Comparison of ENCODE assay signal across 10 mouse cellular contexts in genomic region chr5:104039154-104039932, GRCm38 (mm10). TPM values are rescaled to one million over a fixed set of nuclear protein-coding genes. Genes with fewer than 3 reads are reported as not detected.
DNase-seq lines count a peak whose midpoint lies in the region; ATAC-seq lines count a peak whose summit lies in the region.
"Had no signal": no experiment of that assay in that cellular context is flagged by ENCODE, and none has a peak within 500 bp of the region (broad histone marks: within the 10 kb centered on the region; RNA-seq: fewer than 3 reads in every experiment).

No protein-coding gene starts in this region.

- H3K9ac ChIP-seq in neural tube, embryonic 11.5 days (ENCODE audit: low read length), result no peak overlapping the region
- H3K9ac ChIP-seq in midbrain, embryonic 14.5 days (replicated peaks; ENCODE audit: low read length), result no peak overlapping the region

- DNase-seq in cerebellum, adult 18-20 months, result peak; percentile 40 to 44
- DNase-seq in neural tube, embryonic 11.5 days (ENCODE audit: low spot score), result peak; percentile 55
- no peak for DNase-seq in neural tube, embryonic 10.5 days (ENCODE audit: extremely low spot score, low spot score)
- DNase-seq in frontal cortex, postnatal 25 days (ENCODE audit: low spot score in 2 of 2), result peak; percentile 43 to 54
- peak; percentile 67 for DNase-seq in kidney, postnatal 14 days
- DNase-seq in midbrain, embryonic 14.5 days, result peak; percentile 62
- DNase-seq in spleen, postnatal 14 days (ENCODE audit: low spot score in 2 of 2), result no peak

- H3K27ac ChIP-seq in neural tube, embryonic 11.5 days (ENCODE audit: low read depth, low read length), result no peak overlapping the region
- no peak overlapping the region for H3K27ac ChIP-seq in midbrain, embryonic 14.5 days (replicated peaks; ENCODE audit: low read depth, low read length)

- ATAC-seq in cerebellum, adult (ENCODE audit: insufficient number of reproducible peaks, low FRiP score, low TSS enrichment), result no peak
- ATAC-seq in neural tube, embryonic 11.5 days (ENCODE audit: insufficient read depth, low FRiP score, low TSS enrichment), result no peak; the same call in 1 of the 2 replicates
- no peak for ATAC-seq in midbrain, embryonic 14.5 days (ENCODE audit: low FRiP score, low TSS enrichment)

- no peaks in the 10 kb centered on the region for H3K9me3 ChIP-seq in neural tube, embryonic 11.5 days (ENCODE audit: control insufficient read depth, low read length)
- no peaks in the 10 kb centered on the region for H3K9me3 ChIP-seq in midbrain, embryonic 14.5 days (ENCODE audit: control insufficient read depth, low read length)

- H3K27me3 ChIP-seq in neural tube, embryonic 11.5 days (ENCODE audit: control insufficient read depth, insufficient read depth, low read length), result no peaks in the 10 kb centered on the region
- H3K27me3 ChIP-seq in midbrain, embryonic 14.5 days (ENCODE audit: control insufficient read depth, insufficient read depth, low read length), result no peaks in the 10 kb centered on the region

- H3K4me2 ChIP-seq in neural tube, embryonic 11.5 days (ENCODE audit: low read depth), result no peak overlapping the region
- no peak overlapping the region for H3K4me2 ChIP-seq in midbrain, embryonic 14.5 days (ENCODE audit: low read length)

- no peaks in the 10 kb centered on the region for H3K4me1 ChIP-seq in neural tube, embryonic 11.5 days (ENCODE audit: control insufficient read depth, insufficient read depth, low read length)
- H3K4me1 ChIP-seq in midbrain, embryonic 14.5 days (ENCODE audit: control insufficient read depth, insufficient read depth, low read length), result no peaks in the 10 kb centered on the region

- H3K36me3 ChIP-seq in neural tube, embryonic 11.5 days (ENCODE audit: control insufficient read depth, insufficient read depth, low read length), result no peaks in the 10 kb centered on the region
- H3K36me3 ChIP-seq in midbrain, embryonic 14.5 days (ENCODE audit: control insufficient read depth, insufficient read depth, low read length), result no peaks in the 10 kb centered on the region

- 71% methylated on average over 6 of the region's 6 CpGs for WGBS in neural tube, embryonic 11.5 days
- 70% methylated on average over 6 of the region's 6 CpGs for WGBS in midbrain, embryonic 14.5 days

- H3K4me3 ChIP-seq in neural tube, embryonic 11.5 days (ENCODE audit: low read depth, low read length), result no peak overlapping the region
- no peak overlapping the region for H3K4me3 ChIP-seq in midbrain, embryonic 14.5 days (replicated peaks; ENCODE audit: low read depth, low read length)

RNA-seq across cellular contexts. Expression of gene Nudt9, which starts 6.8 kb away (rescaled TPM):
- 76.3 and 78.2 TPM in 2 replicates for polyA plus RNA-seq in neural tube, embryonic 11.5 days (2014; fragmentation: Nextera tagmentation; extraction: Ambion mirVana)
- polyA plus RNA-seq in midbrain, embryonic 14.5 days (2014; fragmentation: Nextera tagmentation; extraction: Ambion mirVana), result 56.0 and 56.1 TPM in 2 replicates

RNA-seq across cellular contexts. Expression of gene Hsd17b11, which starts 17.6 kb away (rescaled TPM):
- 0.99 and 1.5 TPM in 2 replicates for polyA plus RNA-seq in neural tube, embryonic 11.5 days (2014; fragmentation: Nextera tagmentation; extraction: Ambion mirVana)
- 1.7 and 1.8 TPM in 2 replicates for polyA plus RNA-seq in midbrain, embryonic 14.5 days (2014; fragmentation: Nextera tagmentation; extraction: Ambion mirVana)

RNA-seq across cellular contexts. Expression of gene Gm17660, which starts 38.1 kb away (rescaled TPM):
- polyA plus RNA-seq in neural tube, embryonic 11.5 days (2014; fragmentation: Nextera tagmentation; extraction: Ambion mirVana), result not detected in 2 replicates
- polyA plus RNA-seq in midbrain, embryonic 14.5 days (2014; fragmentation: Nextera tagmentation; extraction: Ambion mirVana), result not detected in 2 replicates
- polyA plus RNA-seq: C2C12; gonadal fat pad, adult 2 months had no signal

Comparison
In these comparisons a context has a peak if more than half of its experiments do, and no peak if none do; other contexts are left out.
1. DNase-seq: peak in cerebellum, adult 18-20 months (2 of 2), neural tube, embryonic 11.5 days (single experiment), frontal cortex, postnatal 25 days (2 of 2), kidney, postnatal 14 days (single experiment) and midbrain, embryonic 14.5 days (single experiment); none in neural tube, embryonic 10.5 days (single experiment) and spleen, postnatal 14 days (0 of 2).